Mouse (Mus musculus) megakaryocyte, adult 5-6 weeks (primary cell): ENCODE measurements around the gene Atp5f1. TPM values are rescaled to one million over a fixed set of nuclear protein-coding genes. Genes with fewer than 3 reads are reported as not detected.
"Not testable (repeated sequence)": the region's sequence is repeated elsewhere in the genome, so short reads cannot be mapped to it uniquely, and the experiment has no call there.

Experiments
- ATAC-seq: 2 replicates; pipeline ENCODE4 v1.8.0; 2016; ENCODE audit warnings: mild to moderate bottlenecking, inconsistent platforms; ENCODE audit not compliant: poor library complexity, severe bottlenecking
- total RNA-seq, 2 experiments: library from RNA; stranded (forward) in 1 of 2; stranded (reverse) in 1 of 2; fragments of 153-499, 151-499 nt in 1 of 2; fragments of 221-1000, 200-1000 nt in 1 of 2; gene quantifications; 2 replicates each; pipeline versions ENCODE4 v1.2.3 to v1.2.4; 2015 to 2017

The Atp5f1 gene
- total RNA-seq (2015) (442 and 475 TPM in 2 replicates), total RNA-seq (2017) (501 and 520 TPM in 2 replicates)

DNA sequence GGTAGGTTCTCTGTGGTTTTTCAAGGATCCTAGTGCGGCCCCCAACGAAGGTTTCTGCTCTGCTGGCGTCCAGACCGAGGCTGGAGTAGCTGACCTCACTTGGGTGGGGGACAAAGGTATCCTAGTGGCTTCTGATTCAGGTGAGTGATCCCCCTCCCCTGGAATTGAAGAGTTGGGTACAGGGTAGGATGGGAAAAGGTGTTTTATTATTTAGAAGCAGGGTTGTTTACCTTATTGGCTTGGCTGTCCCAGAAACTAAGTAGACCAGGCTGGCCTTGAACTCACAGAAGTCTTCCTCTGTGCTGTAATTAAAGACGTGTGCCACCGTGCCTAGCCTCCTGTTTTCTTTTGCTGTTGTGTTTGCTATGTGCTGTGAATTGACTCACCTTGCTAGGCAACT is at the start of gene Atp5f1:
Atp5f1 (minus strand) TSS at position 101 of the 400 bp plus-strand sequence.
- no peak for ATAC-seq

DNA sequence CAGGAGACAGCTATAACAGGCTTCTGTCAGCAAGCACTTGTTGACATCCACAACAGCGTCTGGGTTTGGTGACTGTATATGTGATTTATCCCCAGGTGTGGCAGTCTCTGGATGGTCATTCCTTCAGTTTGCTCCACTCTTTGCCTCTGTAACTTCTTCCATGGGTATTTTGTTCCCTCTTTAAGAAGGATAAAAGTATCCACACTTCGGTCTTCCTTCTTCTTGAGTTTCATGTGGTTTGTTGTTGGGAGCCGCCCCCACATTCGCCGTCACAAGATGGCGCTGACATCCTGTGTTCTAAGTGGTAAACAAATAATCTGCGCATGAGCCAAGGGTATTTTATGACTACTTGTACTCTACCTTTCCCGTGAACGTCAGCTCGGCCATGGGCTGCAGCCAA is 43.5 kb upstream of the Atp5f1 start:
- not testable (repeated sequence) for ATAC-seq

DNA sequence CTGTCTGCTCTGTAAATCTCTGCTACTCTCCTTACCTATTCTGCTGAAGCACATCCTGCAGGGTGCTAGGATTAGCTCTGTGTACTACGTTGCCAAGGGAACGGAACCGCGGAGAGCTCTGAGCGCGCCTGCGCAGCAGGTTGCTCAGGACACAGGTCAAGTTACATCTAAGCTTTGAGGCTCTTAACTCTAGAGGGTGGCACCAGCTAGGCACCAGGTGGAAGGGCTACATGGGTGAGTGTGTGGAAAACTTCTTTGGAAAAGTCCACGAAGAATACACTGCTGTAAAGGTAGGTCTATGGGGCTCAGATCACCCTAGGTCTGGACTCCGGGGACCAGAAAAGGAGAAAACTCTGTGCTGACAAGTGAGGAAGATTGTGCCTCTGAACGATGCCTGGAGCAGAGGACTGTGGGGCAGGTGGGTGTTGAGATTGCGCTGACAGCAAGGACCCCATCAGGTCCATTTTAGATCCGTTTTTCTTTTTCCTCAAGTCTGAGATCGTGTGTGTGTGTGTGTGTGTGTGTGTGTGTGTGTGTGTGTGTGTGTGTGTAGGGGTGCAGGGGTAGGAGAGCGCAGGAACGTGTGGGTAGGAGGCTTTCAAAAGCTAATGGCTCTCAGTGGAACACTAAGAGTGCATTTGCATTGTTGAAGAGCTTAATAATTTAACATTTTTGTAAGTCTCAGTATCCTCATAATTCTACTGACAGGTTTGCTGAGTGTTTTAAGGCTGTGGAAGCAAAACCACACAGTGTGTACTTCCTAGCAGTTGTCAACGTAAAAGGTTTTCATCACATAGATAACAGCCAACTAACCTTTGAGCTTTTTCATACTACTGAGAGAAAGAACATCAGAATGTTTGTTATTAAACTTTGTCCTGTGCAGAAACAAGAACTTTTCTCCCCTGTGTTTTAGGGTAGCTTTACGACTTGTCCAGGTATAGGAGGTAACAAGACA is 41.8 kb upstream of the Atp5f1 start:
- ATAC-seq: peak; percentile 95

DNA sequence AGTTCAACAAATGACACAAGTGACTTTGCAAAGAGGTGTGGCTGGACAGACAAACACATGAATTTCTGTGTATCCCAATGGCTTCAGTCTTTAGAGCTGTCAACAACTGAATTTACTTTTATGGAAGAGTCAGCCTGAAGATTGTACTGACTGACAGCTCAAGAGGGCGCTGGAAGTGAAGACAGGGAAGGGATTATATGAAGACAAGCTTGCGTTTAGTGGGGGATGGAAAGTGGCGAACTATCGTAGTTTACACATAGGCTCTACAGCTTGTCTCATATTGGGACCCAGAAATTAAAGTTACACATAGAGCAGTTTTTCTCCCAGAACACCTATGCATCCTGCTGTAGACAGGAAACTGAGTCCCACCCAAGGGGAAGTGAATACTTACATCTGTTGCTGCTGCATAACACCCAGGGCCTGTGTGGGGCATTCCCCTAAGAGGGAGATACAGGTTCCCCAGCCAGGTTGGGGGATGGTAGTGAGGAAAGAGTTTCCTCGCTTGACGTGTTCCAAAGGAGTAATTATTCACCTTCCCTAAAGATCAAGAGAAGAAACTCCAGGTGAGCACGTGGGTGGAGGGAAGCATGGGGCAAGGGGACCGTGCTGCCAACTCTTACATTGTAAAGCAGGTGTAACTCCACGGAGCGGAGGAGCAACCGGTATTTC is 40.9 kb upstream of the Atp5f1 start:
- ATAC-seq: peak; percentile 31; the same call in 1 of the 2 replicates

DNA sequence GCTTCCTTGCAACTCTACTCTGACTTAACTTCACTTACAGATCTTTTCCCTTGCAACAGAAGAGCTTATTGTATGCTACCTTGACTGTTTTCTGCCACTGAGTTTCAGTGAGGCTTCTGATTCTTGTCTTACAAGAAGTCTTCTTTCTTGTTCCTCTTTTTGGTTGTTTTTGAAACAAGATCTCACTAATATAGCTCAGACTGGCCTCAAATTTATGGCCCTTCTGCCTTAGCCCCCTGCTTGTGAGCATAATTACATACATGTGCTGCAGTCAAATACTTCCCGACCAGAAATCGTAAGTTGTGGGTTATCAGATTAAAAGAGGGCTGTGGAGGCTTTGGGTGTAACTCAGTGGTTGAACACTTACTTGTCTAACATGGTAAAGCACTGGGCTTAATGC is 34.8 kb upstream of the Atp5f1 start:
- ATAC-seq: no peak

DNA sequence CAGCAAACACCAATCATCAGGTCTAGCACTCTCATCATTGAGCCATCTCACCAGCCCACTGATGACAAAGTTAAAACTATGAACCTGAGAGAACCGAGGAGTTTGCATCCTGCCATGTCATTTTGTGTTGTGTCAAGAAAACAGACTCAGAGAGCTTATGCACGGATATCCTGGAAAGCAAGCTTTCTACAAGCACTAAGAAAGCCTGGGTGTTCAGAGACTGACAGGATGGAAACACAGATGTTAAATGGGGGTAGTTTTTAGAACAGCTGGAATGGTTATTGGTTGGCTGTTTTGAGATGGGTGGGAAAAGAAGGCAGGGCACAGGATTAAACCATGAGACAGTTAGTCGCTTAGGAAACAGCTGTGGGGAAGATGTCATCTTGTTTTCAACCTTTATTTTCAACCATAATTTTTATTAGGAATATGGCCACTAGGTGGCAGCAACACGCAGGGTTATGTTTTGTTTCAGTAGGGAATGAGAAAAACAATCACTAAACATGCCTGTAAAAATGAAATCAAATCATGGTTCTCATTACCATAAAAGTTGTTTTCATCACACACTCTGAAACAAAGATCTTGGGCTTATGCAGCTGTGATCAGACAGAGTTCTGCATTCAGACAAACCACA is 31.9 kb upstream of the Atp5f1 start:
- ATAC-seq: peak; percentile 90

DNA sequence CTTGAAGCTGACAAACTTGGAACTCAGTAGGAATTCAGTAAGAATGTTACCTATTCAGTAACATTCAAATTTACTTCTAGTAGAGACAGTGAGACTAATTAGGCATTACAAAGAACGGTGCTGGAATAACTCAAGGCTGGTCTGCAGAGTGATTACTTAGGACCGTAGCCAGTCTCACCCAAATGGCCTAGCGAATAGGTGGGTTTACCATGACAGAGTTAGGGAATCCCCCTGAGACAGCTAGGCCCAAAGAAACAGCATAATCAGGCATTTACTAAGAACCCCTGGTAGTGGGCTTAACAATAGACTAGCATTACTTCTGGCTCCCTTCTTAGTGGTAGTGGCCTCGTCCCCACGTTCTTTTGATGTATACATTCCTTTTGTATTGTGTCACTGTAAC is 29.7 kb upstream of the Atp5f1 start:
- not testable (repeated sequence) for ATAC-seq

DNA sequence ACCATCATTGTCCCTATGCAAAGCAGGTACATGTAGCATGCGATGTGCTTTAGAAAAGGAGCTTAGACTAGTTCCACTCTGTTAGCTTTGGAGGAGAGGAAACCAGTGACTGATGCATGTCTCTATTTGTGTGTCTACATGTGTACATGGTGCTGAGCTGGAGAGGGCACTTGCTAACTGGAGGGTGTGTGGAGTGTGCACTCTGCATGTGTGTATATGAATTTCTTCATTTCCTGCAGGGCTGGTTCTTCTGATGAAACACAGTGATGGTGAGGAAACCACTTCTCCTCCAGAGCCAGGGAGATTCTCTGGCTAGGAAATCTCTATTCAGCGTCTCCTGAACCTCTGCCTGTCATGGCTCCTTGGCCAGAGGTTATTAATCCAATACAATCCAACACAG is 14.3 kb upstream of the Atp5f1 start:
- peak; percentile 97 for ATAC-seq

DNA sequence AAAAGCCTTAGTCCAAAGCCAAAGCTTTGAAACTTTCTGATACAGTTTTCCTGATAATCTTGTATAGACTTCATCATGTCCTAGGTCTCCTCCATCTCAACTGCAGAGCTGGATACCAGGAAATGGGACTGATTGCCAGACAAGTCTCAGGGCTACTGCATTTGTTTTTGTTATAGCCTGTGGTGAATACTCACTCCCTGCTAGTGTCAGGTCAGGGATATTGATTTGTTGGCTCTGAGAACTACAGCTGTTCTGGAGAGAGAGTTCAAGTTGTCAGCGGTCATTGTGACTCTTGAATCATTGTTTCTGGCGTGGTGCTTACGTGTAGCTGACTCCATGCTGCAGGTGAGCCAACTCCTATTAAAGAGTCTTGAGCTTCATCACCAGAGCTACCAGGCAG is 13.5 kb upstream of the Atp5f1 start, which contains the start of gene Ovgp1:
Ovgp1 (plus strand) TSS at position 301 of the 400 bp plus-strand sequence.
- ATAC-seq: no peak

DNA sequence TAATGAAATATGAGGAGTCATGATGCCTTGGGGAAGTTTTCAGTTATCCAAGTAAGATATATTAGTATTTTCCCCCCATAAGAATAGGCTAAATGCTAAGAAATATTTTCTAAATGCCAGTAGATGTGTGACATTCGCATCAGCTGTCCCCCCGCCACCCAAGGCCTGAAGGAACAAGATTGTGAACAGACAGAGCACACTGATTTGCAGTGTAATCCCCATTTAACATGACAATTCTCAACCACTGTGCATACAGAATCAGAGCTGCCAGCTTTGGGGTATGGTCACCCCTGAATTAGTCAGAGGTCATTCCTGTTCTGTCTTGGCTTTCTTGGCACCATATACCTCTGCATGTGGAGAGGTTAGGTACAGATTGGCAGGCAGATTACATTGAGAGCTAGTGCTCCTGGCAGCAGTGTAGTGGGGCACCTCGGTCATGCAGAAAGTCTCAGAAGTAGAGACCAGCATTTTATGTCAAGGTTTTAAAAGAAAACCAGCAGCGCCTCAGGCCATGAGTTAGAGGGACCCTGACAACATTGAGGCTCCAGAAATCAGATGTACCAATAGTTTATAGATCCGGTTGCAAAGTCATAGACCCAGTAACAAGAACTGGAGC is 12.0 kb upstream of the Atp5f1 start:
- ATAC-seq: no peak

DNA sequence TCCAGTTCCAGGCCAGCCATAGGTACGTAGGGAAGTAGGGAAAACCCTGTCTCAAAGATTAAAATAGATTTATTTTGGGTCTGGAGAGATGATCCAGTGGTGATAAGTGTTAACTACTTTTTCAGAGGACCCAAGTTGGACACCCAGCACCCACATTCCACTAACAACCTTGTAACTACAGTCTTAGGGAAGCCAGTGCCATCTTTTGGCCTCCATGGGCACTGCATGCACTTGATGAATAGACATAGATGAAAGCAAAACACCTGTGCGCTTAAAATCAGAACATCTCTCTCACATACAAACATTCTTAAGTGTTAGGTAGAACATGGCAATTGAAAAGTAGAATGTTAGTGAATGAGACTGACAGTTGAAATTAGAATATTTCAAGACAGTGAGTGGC is 801 bp upstream of the Atp5f1 start:
- ATAC-seq: no peak

DNA sequence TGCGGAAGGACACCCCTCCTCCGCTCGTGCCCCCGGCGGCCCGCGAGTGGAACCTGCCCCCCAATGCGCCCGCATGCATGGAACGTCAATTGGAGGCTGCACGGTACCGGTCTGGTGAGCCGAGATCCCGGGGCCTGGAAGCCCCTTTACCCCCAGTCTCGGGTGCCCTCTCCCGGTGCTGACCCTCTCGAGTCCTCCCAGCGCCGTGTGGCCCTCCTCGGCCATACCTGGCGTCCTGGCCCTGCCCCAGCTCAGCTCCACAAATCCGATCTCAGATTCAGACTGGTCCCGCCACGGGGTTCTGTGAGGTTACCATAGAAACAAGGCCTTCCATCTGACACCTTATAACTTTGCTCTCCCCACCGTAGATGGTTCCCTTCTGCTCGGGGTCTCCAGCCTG is 314 bp downstream of the Atp5f1 start:
- no peak for ATAC-seq

DNA sequence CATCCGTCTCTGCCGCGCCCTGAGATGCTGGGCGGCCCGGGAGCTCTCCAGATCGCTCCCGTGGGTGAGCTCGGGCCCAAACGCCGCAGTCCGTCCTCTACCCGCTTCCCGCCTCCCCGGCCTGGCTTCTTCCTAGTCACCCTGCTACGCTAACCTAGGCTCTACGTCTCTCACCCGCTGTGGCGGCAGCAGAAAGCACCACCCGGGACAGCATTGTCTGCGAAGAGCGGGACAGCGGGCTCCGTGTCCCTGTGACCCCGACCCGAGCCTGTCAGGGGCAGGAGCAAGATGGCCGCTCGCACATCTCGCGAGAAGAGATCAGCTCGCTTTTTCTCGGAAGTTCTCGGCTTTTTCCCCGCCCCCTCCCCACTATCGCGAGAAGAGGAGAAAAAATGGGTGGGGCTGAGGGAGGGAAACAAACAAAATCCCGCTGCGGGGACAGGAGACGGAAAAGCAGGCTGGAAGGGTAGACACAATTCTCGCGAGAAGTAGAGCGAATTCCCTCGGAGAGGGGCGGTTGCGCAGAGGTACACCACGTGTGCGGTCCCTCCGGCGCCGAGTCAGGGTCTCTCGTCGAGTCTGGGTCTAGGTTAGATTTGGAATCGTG is 822 bp downstream of the Atp5f1 start, which contains the start of gene Wdr77:
Wdr77 (plus strand) TSS at position 396 of the 607 bp plus-strand sequence.
- peak; percentile 90 for ATAC-seq

DNA sequence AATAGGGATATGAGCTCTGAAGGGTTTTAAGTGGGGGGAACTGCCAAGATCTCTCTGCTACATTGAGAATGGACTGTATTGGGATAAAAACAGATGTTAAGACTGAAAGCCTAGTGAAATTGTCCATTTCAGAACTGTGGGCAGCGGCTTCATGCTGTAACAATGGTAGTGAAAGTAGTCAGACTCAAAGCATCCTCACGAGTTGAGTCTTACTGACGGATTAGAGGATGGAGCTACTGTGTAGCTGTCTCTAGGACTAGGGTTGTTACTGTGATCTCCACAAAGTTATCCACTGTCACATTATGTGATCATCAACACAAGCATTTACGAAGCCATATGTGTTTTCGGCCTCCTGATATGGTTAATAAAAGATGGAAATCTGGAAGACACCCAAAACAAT is 1.7 kb downstream of the Atp5f1 start:
- no peak for ATAC-seq

DNA sequence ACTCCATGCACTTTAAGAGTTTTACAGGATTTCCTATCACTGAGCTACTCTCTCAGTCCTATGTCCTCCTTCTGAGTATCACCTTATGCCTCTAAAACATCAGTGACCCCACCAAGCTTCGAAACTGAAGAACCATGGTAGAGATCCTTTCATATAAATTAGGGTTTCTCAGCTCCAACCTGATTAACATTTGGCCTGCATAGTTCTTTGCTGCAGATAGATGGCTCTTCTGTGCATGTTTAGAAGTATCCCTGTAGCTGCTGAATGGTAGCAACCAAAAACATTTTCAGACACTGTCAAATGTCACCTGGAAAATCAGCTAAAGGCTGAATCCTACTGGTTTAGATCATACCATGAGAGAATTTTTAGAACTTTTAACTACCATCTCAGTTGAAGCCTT is 2.7 kb downstream of the Atp5f1 start:
- no peak for ATAC-seq

DNA sequence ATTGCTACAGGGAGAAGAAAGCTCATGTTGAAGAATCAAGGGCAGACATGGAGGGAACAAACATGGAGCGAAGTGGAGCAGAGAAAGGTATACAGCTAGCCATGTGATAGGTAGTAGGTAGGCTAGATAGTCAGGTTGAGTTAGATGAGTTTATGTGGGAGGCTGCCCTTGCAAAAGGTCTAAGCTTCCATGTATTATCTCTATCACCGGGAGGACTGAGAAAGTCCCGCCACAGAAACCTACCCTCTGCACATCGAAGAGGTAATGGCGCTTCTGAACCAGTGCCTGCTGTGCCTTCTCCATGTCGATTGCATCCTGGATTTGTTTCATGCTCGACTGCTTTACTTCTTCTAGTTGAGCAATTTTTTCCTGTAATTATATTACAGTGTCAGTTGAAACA is 8.6 kb downstream of the Atp5f1 start:
- ATAC-seq: no peak

DNA sequence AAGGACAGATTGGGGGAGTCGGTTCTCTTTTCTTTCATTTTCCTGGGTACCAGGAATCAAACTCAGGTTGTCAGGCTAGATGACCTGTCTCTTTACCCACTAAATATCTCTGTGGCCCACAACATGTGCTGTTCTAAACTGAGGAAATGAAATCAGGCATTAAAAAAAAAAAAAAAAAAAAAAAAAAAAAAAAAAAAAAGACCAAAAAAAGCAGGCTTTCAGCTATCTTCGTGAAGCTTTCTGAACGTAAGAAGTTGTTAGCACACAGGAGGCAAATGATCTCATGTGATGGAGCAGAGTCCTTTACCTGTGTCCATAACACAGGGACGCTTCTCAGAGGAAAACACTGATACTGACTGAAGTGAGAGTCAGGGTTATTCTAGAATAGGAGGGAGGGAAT is 23.8 kb downstream of the Atp5f1 start:
- no peak for ATAC-seq

DNA sequence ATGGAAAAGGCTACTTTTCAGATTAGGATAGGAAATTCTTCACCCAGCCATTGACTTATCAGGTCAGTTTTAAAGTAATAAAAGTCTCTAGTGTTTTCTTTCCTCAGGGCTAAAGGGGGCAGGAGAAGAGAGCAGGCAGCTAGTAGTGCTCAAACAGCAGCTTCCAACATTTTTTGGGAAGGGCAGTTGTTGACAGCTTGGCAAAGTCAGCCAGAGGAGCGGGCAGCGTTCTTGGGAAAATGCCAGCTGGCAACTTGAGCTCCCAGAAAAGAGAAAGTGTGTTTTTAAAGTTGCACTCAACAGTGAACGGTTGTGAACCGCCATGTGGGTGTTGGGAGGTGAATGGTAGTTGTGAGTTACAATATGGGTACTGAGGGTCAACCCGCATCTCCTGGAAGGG is 24.9 kb downstream of the Atp5f1 start:
- ATAC-seq: no peak

DNA sequence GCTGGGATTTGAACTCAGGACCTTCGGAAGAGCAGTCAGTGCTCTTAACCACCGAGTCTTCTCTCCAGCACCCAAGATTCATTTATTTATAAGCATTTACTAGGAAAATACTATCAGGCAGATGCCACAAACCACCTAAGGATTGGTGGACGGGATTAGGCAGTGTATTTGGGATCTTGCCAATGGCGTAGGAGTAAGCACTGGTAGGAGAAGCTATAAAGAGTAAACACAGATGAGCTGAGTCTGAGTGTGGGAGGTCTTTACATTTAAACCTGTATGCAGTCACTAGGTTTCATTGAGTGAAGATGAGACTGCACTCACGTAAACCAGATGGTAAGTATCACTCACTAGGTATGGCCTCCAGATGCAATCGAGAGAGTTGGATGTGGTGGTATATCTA is 26.0 kb downstream of the Atp5f1 start:
- no peak for ATAC-seq

DNA sequence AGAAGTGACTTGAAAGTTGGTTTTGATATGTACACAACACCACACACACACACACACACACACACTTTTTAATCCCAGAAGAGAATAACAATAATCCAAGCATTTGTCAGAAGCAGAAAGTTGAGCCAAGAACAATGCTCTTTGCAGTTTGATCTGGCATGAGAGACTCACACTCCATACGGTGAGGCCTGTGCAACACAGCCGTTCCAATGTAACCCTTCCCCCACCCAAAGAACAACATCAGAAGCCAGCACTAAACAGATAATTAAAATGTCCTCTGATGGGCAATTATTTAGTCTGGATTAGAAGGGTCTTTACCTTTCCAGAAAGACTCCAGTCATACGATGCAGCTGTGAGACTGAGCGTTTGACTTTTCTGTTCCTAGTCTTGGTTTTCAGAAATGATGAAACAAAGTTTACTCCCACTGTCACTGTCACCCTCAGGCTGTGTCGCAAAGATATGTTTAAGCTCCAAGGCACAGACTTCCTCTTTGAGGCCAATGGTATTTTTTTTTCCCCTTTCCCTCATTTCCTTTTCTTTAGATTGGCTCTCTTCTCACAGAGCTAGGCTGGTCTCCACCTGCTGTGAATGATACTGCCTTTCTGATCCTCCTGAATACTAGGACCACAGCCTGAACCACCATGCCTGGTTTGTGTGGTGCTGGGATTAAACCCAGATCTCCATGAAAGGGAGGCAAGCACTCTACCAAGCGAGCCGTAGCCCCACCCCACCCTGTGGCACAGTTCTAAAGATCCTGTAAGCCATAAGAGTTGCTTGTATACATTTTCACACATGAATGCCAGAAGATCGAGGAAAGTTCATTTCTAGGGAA is 27.4 kb downstream of the Atp5f1 start, which contains the start of gene I830077J02Rik:
I830077J02Rik (minus strand) TSS at position 425 of the 832 bp plus-strand sequence.
- peak; percentile 86 for ATAC-seq
